Mouse (Mus musculus) forebrain, embryonic 11.5 days (tissue): ENCODE measurements around the gene Vapa. TPM values are rescaled to one million over a fixed set of nuclear protein-coding genes. Genes with fewer than 3 reads are reported as not detected.
A peak's percentile ranks its signal among the peaks of the same experiment; 100 is the strongest.
"Not testable (repeated sequence)": the region's sequence is repeated elsewhere in the genome, so short reads cannot be mapped to it uniquely, and the experiment has no call there.

Experiments
- ATAC-seq: fragments of 200-750 bp; cut with Nextera tagmentation; replicated peaks from 2 replicates; pipeline ENCODE4 v1.8.0; 2017; ENCODE audit warnings: moderate TSS enrichment; ENCODE audit not compliant: low FRiP score
- DNase-seq: peaks from one replicate; pipeline ENCODE4 v3.0.0-alpha.2; 2017; ENCODE audit warnings: low spot score
- H3K27ac ChIP-seq: fragments of 300-500 bp; sonication (generic); 2 replicates; pipeline ENCODE4 v1.5.1; 2014; ENCODE audit warnings: low read depth, low read length
- H3K27me3 ChIP-seq: fragments of 300-500 bp; sonication (generic); 2 replicates; pipeline ENCODE4 v1.6.1; 2014; ENCODE audit warnings: mild to moderate bottlenecking, low read length, mixed read lengths; ENCODE audit not compliant: control insufficient read depth, insufficient read depth
- H3K36me3 ChIP-seq: fragments of 300-500 bp; sonication (generic); 2 replicates; pipeline ENCODE4 v1.6.1; 2014; ENCODE audit warnings: mild to moderate bottlenecking, low read length, moderate library complexity, mixed read lengths; ENCODE audit not compliant: control insufficient read depth, insufficient read depth
- H3K4me1 ChIP-seq: fragments of 300-500 bp; sonication (generic); replicated peaks from 2 replicates; pipeline ENCODE4 v1.6.1; 2014; ENCODE audit warnings: low read length, mixed read lengths; ENCODE audit not compliant: control insufficient read depth, insufficient read depth
- H3K4me2 ChIP-seq: fragments of 300-500 bp; sonication (generic); 2 replicates; pipeline ENCODE4 v1.6.1; 2014; ENCODE audit warnings: low read depth, mild to moderate bottlenecking, low read length, moderate library complexity, mixed read lengths; ENCODE audit not compliant: severe bottlenecking
- H3K4me3 ChIP-seq: fragments of 300-500 bp; sonication (generic); 2 replicates; pipeline ENCODE4 v1.5.1; 2014; ENCODE audit warnings: low read depth, low read length
- H3K9ac ChIP-seq: fragments of 300-500 bp; sonication (generic); 2 replicates; pipeline ENCODE4 v1.6.1; 2014; ENCODE audit warnings: low read length
- H3K9me3 ChIP-seq: fragments of 300-500 bp; sonication (generic); 2 replicates; pipeline ENCODE4 v1.6.1; 2016; ENCODE audit warnings: low read length, mixed read lengths; ENCODE audit not compliant: control insufficient read depth
- WGBS: fragments of 180-500 bp; shearing (Covaris S2); extraction: QIAGEN DNeasy Blood & Tissue Kit; methylation state at CpG from one replicate; pipeline ENCODE4 v1.1.7; 2014; 5-methylcytosine and 5-hydroxymethylcytosine counted together
- polyA plus RNA-seq: library from polyadenylated mRNA; unstranded; fragments of >200 nt; fragmentation: Nextera tagmentation; extraction: Ambion mirVana; gene quantifications from 2 replicates; pipeline ENCODE4 v1.2.1, GENCODE M21; 2014

The Vapa gene
- polyA plus RNA-seq, 1 experiment from 2014 or later: 224 TPM

- 82% methylated on average over 10 of the region's 10 CpGs for WGBS
- Histone ChIP-seq H3K4me3 (no peak overlapping the region), H3K27ac (no peak overlapping the region), H3K4me2 (no peak overlapping the region), H3K36me3 (no peaks in the 10 kb centered on the region), H3K27me3 (no peaks in the 10 kb centered on the region), H3K9me3 (no peaks in the 10 kb centered on the region), H3K4me1 (no peaks in the 10 kb centered on the region), H3K9ac (no peak overlapping the region)
- no peak for ATAC-seq
- DNase-seq: no peak
Measured at GRCm38 (mm10) chr17:65556798-65557197, 56.6 kb downstream of the Vapa start.

- H3K36me3 ChIP-seq: no peaks in the 10 kb centered on the region
- no peak for ATAC-seq
- H3K27ac ChIP-seq: no peak overlapping the region
- H3K4me2 ChIP-seq: no peak overlapping the region
- no peak for DNase-seq
- H3K4me3 ChIP-seq: no peak overlapping the region
- WGBS: 91% methylated on average over 12 of the region's 12 CpGs
- H3K9me3 ChIP-seq: no peaks in the 10 kb centered on the region
- no peak overlapping the region for H3K9ac ChIP-seq
- no peaks in the 10 kb centered on the region for H3K27me3 ChIP-seq
- H3K4me1 ChIP-seq: no peaks in the 10 kb centered on the region
Measured at GRCm38 (mm10) chr17:65552426-65552997, 60.8 kb downstream of the Vapa start.

- 84% methylated on average over 4 of the region's 4 CpGs for WGBS
- no peak for DNase-seq
- ATAC-seq: no peak
Measured at GRCm38 (mm10) chr17:65550357-65550756, 63.0 kb downstream of the Vapa start.

GRCm38 (mm10) chr17:65548698-65549365 is 64.5 kb downstream of the Vapa start:
- Histone ChIP-seq H3K27ac (no peak overlapping the region), H3K9me3 (no peaks in the 10 kb centered on the region), H3K9ac (no peak overlapping the region), H3K36me3 (no peaks in the 10 kb centered on the region), H3K27me3 (no peaks in the 10 kb centered on the region), H3K4me2 (no peak overlapping the region), H3K4me1 (no peaks in the 10 kb centered on the region), H3K4me3 (no peak overlapping the region)
- WGBS: 83% methylated on average over 18 of the region's 18 CpGs
- DNase-seq (no peak), ATAC-seq (no peak)

More at GRCm38 (mm10) chr17:65550357-65550756, 63.0 kb downstream of the Vapa start:
- Histone ChIP-seq H3K9me3 (no peaks in the 10 kb centered on the region), H3K27me3 (no peaks in the 10 kb centered on the region), H3K36me3 (no peaks in the 10 kb centered on the region), H3K9ac (no peak overlapping the region), H3K4me2 (no peak overlapping the region), H3K27ac (no peak overlapping the region), H3K4me1 (no peaks in the 10 kb centered on the region), H3K4me3 (no peak overlapping the region)

- not testable (repeated sequence) for H3K4me2 ChIP-seq, H3K27ac ChIP-seq, H3K27me3 ChIP-seq, H3K9ac ChIP-seq, H3K36me3 ChIP-seq, H3K9me3 ChIP-seq, H3K4me3 ChIP-seq, DNase-seq, H3K4me1 ChIP-seq, ATAC-seq
- WGBS: 97% methylated on average over 4 of the region's 4 CpGs
Measured at GRCm38 (mm10) chr17:65546221-65546620, 67.1 kb downstream of the Vapa start.

- H3K9me3 ChIP-seq: no peaks in the 10 kb centered on the region
- no peaks in the 10 kb centered on the region for H3K4me1 ChIP-seq
- H3K27ac ChIP-seq: no peak within 1 kb of the TSS
- 16% methylated on average over 26 of the region's 26 CpGs for WGBS
- peak within 1 kb of the TSS; percentile 38 for H3K4me2 ChIP-seq
- DNase-seq (no peak), ATAC-seq (peak; percentile 66)
- H3K4me3 ChIP-seq: peak within 1 kb of the TSS; percentile 19
- H3K9ac ChIP-seq: no peak within 1 kb of the TSS
- H3K27me3 ChIP-seq: no peaks in the 10 kb centered on the region
- H3K36me3 ChIP-seq: no peaks in the 10 kb centered on the region
Measured at GRCm38 (mm10) chr17:65540441-65541272, 72.7 kb downstream of the Vapa start, which contains the start of gene Tmem232. Gene Tmem232 (minus strand): TSS chr17:65540782.

- Histone ChIP-seq H3K36me3 (no peaks in the 10 kb centered on the region), H3K4me1 (no peaks in the 10 kb centered on the region), H3K27me3 (no peaks in the 10 kb centered on the region), H3K27ac (no peak overlapping the region), H3K9ac (no peak overlapping the region), H3K4me3 (no peak overlapping the region), H3K4me2 (no peak overlapping the region), H3K9me3 (no peaks in the 10 kb centered on the region)
- 36% methylated on average over 3 of the region's 3 CpGs for WGBS
- no peak; the same call in 1 of the 2 replicates for ATAC-seq
- DNase-seq: peak; percentile 71
Measured at GRCm38 (mm10) chr17:65536156-65536555, 77.2 kb downstream of the Vapa start.

GRCm38 (mm10) chr17:65532381-65532780 is 81.0 kb downstream of the Vapa start:
- not testable (repeated sequence) for H3K4me1 ChIP-seq, H3K9me3 ChIP-seq, H3K4me3 ChIP-seq, H3K9ac ChIP-seq, H3K36me3 ChIP-seq, DNase-seq, H3K4me2 ChIP-seq, ATAC-seq, H3K27ac ChIP-seq, H3K27me3 ChIP-seq
